Mouse (Mus musculus) megakaryocyte, embryonic 14.5 days (primary cell): ENCODE data around the gene Icam5.

Source experiments
- FLI1 ChIP-seq: IDR thresholded peaks from 2 replicates; pipeline ENCODE4 v1.6.1; 2012; ENCODE audit warnings: low read length, inconsistent platforms, mixed read lengths
- GATA1 ChIP-seq: IDR thresholded peaks from 3 replicates; pipeline ENCODE4 v1.6.1; 2012; ENCODE audit warnings: mixed read lengths, low read length, inconsistent platforms, borderline replicate concordance

DNA sequence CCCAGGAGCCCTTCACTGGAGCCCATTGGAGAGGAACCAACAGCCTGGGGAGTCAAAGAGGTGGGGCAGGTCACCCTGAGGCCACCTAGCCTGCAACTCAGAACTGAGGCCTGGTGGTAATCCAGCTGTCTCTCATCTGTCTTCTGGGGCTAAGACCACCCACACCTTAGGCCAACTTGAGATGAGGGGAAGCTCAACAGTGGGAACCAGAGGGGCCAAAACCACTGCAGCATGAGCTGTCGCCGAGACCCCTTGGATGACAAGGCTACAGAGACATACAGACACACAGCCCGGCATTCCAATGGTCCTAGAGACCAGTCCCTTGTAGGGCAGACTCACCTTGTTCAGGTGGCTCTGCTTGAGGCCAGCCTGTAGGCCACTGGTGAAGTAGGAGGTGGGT lies 43.8 kb downstream of the Icam5 start:
- TF ChIP-seq GATA1 (no peak), FLI1 (no peak)
